Comparison of ENCODE assay signal across 8 mouse cellular contexts in the genomic region with DNA sequence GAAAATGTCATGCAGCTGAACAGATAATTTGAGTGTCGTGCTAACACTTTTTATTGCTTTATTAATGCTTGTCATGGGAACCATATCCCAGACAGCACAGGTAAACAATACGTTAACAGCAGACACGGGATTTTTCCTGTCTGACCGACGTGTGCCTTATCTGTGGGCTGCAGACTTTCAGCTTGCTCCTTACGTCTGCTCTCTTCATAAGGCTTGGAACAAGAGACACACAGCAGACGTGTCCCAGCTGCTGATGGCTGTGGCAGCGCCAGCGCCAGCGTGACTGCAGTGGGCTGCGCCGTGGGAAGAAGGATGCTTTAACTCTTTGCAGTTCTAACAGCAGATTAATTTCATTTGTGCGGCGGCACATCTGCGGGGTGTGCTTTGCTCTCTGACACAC.
A peak's percentile ranks its signal among the peaks of the same experiment; 100 is the strongest.
DNase-seq lines count a peak whose midpoint lies in the region; ATAC-seq lines count a peak whose summit lies in the region.

No protein-coding gene starts in this region.

- no peak overlapping the region; the same call in 1 of the 2 replicates for H3K27ac ChIP-seq in forebrain, embryonic 12.5 days
- H3K27ac ChIP-seq in hindbrain, embryonic 14.5 days: peak overlapping the region; percentile 51; the same call in 1 of the 2 replicates
- H3K27ac ChIP-seq in limb, embryonic 15.5 days: no peak overlapping the region

- peaks cover 36% of the 10 kb centered on the region for H3K4me1 ChIP-seq in forebrain, embryonic 12.5 days
- H3K4me1 ChIP-seq in hindbrain, embryonic 14.5 days (replicated peaks; ENCODE audit: control insufficient read depth, insufficient read depth, low read length): peaks cover 29% of the 10 kb centered on the region
- H3K4me1 ChIP-seq in limb, embryonic 15.5 days: peaks cover 15% of the 10 kb centered on the region

- H3K4me3 ChIP-seq in forebrain, embryonic 12.5 days (replicated peaks): no peak overlapping the region
- no peak overlapping the region for H3K4me3 ChIP-seq in hindbrain, embryonic 14.5 days (replicated peaks; ENCODE audit: low read length)
- no peak overlapping the region for H3K4me3 ChIP-seq in limb, embryonic 15.5 days

- intact Hi-C loops in gastrocnemius, postnatal 14 days (cut with DNase I; ENCODE audit: low total_unique reads): no loop called here

- DNase-seq in cerebellum, postnatal 10 days: peak; percentile 56 to 64
- DNase-seq in hindbrain, embryonic 14.5 days (ENCODE audit: low spot score): peak; percentile 74
- DNase-seq in right cerebral cortex, postnatal 10 days (ENCODE audit: low spot score in 2 of 2): peak; percentile 71 to 75
- no peak for DNase-seq in natural killer cell, adult 2 months (ENCODE audit: low spot score in 2 of 2)
- DNase-seq in gastrocnemius, postnatal 14 days: no peak

- H3K9ac ChIP-seq in forebrain, embryonic 12.5 days: no peak overlapping the region
- H3K9ac ChIP-seq in hindbrain, embryonic 14.5 days: peak overlapping the region; percentile 39; the same call in 1 of the 2 replicates
- no peak overlapping the region for H3K9ac ChIP-seq in limb, embryonic 15.5 days

- H3K36me3 ChIP-seq in forebrain, embryonic 12.5 days (replicated peaks): no peaks in the 10 kb centered on the region
- no peaks in the 10 kb centered on the region for H3K36me3 ChIP-seq in hindbrain, embryonic 14.5 days (replicated peaks; ENCODE audit: control insufficient read depth, insufficient read depth)
- H3K36me3 ChIP-seq in limb, embryonic 15.5 days: no peaks in the 10 kb centered on the region

- 48% methylated on average over 15 of the region's 15 CpGs for WGBS in forebrain, embryonic 12.5 days
- WGBS in hindbrain, embryonic 14.5 days: 15% methylated on average over 15 of the region's 15 CpGs
- 17% methylated on average over 15 of the region's 15 CpGs for WGBS in limb, embryonic 15.5 days

- no peaks in the 10 kb centered on the region for H3K9me3 ChIP-seq in forebrain, embryonic 12.5 days
- H3K9me3 ChIP-seq in hindbrain, embryonic 14.5 days (ENCODE audit: control insufficient read depth, low read length): no peaks in the 10 kb centered on the region
- H3K9me3 ChIP-seq in limb, embryonic 15.5 days: no peaks in the 10 kb centered on the region

- no peaks in the 10 kb centered on the region for H3K27me3 ChIP-seq in forebrain, embryonic 12.5 days
- H3K27me3 ChIP-seq in hindbrain, embryonic 14.5 days (ENCODE audit: control insufficient read depth, insufficient read depth, low read length): no peaks in the 10 kb centered on the region
- H3K27me3 ChIP-seq in limb, embryonic 15.5 days: no peaks in the 10 kb centered on the region

- ATAC-seq in cerebellum, adult (ENCODE audit: insufficient number of reproducible peaks, low FRiP score, low TSS enrichment): no peak
- ATAC-seq in forebrain, embryonic 12.5 days (ENCODE audit: low FRiP score): peak; percentile 54; the same call in 1 of the 2 replicates
- ATAC-seq in hindbrain, embryonic 14.5 days (ENCODE audit: low FRiP score): peak; percentile 64
- ATAC-seq in limb, embryonic 15.5 days (ENCODE audit: insufficient number of reproducible peaks, low FRiP score, low TSS enrichment, low read depth): no peak

- H3K4me2 ChIP-seq in forebrain, embryonic 12.5 days: no peak overlapping the region
- H3K4me2 ChIP-seq in hindbrain, embryonic 14.5 days (replicated peaks): peak overlapping the region; percentile 36
- 0 out of 2 replicates have a peak overlapping the region, but pooled peaks have one; percentile 7 for H3K4me2 ChIP-seq in limb, embryonic 15.5 days

Comparison
In these comparisons a context has a peak if more than half of its experiments do, and no peak if none do; other contexts are left out.
1. DNase-seq: peak in cerebellum, postnatal 10 days (2 of 2), hindbrain, embryonic 14.5 days (single experiment) and right cerebral cortex, postnatal 10 days (2 of 2); none in natural killer cell, adult 2 months (0 of 2) and gastrocnemius, postnatal 14 days (single experiment).
2. ATAC-seq: peak in forebrain, embryonic 12.5 days (single experiment) and hindbrain, embryonic 14.5 days (single experiment); none in cerebellum, adult (single experiment) and limb, embryonic 15.5 days (single experiment).